Mouse (Mus musculus) ES-Bruce4 (cell line): ENCODE measurements at regions not wholly inside any gene's neighbourhood (a gene's known extent, or its start where the extent isn't known, plus 50 kb on each side); places are given as distances from the start of the nearest gene placed in this dataset.

ENCODE experiments used
- CTCF ChIP-seq: IDR thresholded peaks from one replicate; pipeline ENCODE4 v1.8.1; 2011; ENCODE audit warnings: low read depth, low read length
- EP300 ChIP-seq: IDR thresholded peaks from 2 replicates; pipeline ENCODE4 v1.6.1; 2011; ENCODE audit warnings: low read depth, low read length; ENCODE audit not compliant: insufficient read depth
- POLR2A ChIP-seq: IDR thresholded peaks from one replicate; pipeline ENCODE4 v1.8.1; 2011; ENCODE audit warnings: low read length; ENCODE audit not compliant: insufficient read depth

DNA sequence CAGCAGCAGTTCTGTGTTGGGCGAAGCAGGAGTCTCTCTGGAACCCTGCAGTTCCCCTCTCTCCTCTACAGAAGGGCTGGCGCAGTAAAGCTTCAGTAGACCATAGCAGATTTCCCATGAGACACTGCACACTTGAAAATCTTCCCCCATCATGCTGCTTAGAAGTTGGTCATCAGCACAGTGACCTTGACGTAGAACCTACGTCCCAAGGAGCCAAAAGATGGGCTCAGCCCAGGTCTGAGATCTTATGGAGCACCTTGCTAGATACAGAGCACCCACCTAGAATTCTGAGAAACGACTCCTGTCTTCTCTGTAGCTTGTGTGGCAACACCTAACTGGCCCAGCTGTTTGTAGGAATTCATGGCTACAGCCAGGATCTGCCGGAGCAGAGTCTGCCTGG, 51.7 kb upstream of the Hmga2 start:
- TF ChIP-seq POLR2A (no peak), CTCF (no peak), EP300 (no peak)
